Mouse (Mus musculus): ENCODE measurements around the gene Vax2.
A peak's percentile ranks its signal among the peaks of the same experiment; 100 is the strongest.

Vax2 gene

GRCm38 (mm10) chr6:83768485-83768884 is 57.4 kb downstream of the Vax2 start:
- no peak for DNase-seq

- no peak for DNase-seq
Measured at GRCm38 (mm10) chr6:83774126-83774525, 63.1 kb downstream of the Vax2 start.

- peak; percentile 10 for DNase-seq
Measured at GRCm38 (mm10) chr6:83774781-83775563, 63.9 kb downstream of the Vax2 start.

- DNase-seq: peak; percentile 91
Measured at GRCm38 (mm10) chr6:83775638-83776293, 64.7 kb downstream of the Vax2 start, which contains the start of gene Tex261. TSS of gene Tex261 (minus strand) at chr6:83775813.

GRCm38 (mm10) chr6:83778306-83778705 is 67.2 kb downstream of the Vax2 start:
- DNase-seq: no peak

- peak; percentile 18 for DNase-seq
Measured at GRCm38 (mm10) chr6:83779026-83779425, 68.0 kb downstream of the Vax2 start.

GRCm38 (mm10) chr6:83786426-83786825 is 75.4 kb downstream of the Vax2 start:
- no peak for DNase-seq
